8 mouse cellular contexts compared by ENCODE assay signal in genomic region chr5:104339706-104340512, GRCm38 (mm10). TPM values are rescaled to one million over a fixed set of nuclear protein-coding genes. Genes with fewer than 3 reads are reported as not detected.
DNase-seq lines count a peak whose midpoint lies in the region; ATAC-seq lines count a peak whose summit lies in the region.

No protein-coding gene starts in this region.

- DNase-seq in frontal cortex, postnatal 14 days (ENCODE audit: low spot score in 2 of 2), result no peak
- DNase-seq in A20 (ENCODE audit: low read depth, low spot score), result peak; percentile 31
- peak; percentile 25 to 47 for DNase-seq in cerebellum, postnatal 25 days
- peak; percentile 16 to 40 for DNase-seq in heart, postnatal 14 days
- peak; percentile 13 for DNase-seq in retina, adult 2 months (ENCODE audit: low read depth, low spot score)
- DNase-seq in gastrocnemius, adult 8-10 months (ENCODE audit: low spot score in 2 of 2), result no peak

- no peaks in the 10 kb centered on the region for H3K9me3 ChIP-seq in limb, embryonic 12.5 days

- WGBS in limb, embryonic 12.5 days, result 23% methylated on average over 14 of the region's 14 CpGs

- H3K4me3 ChIP-seq in limb, embryonic 12.5 days (replicated peaks), result no peak overlapping the region

- no peaks in the 10 kb centered on the region for H3K4me1 ChIP-seq in limb, embryonic 12.5 days (replicated peaks)

- intact Hi-C loops in heart, postnatal 14 days (cut with DNase I), result loop anchor here (5.0 kb wide), 1 partner anchor 343 kb away; no protein-coding TSS in a partner anchor

- H3K4me2 ChIP-seq in limb, embryonic 12.5 days, result peak overlapping the region; percentile 17; the same call in 1 of the 2 replicates

- no peak overlapping the region; the same call in 1 of the 2 replicates for H3K9ac ChIP-seq in limb, embryonic 12.5 days (replicated peaks)

- 0 out of 2 replicates have a peak, but pooled peaks cover 3% of the 10 kb centered on the region for H3K27me3 ChIP-seq in limb, embryonic 12.5 days

- no peaks in the 10 kb centered on the region for H3K36me3 ChIP-seq in limb, embryonic 12.5 days

- peak; percentile 82 for ATAC-seq in frontal cortex, adult (ENCODE audit: low TSS enrichment)
- ATAC-seq in limb, embryonic 12.5 days (ENCODE audit: insufficient number of reproducible peaks, insufficient read depth, low FRiP score, low TSS enrichment, low read depth), result no peak

- H3K27ac ChIP-seq in limb, embryonic 12.5 days, result no peak overlapping the region

RNA-seq across cellular contexts. Expression of gene Mepe, which starts 14.8 kb away (rescaled TPM):
- not detected for total RNA-seq in heart, postnatal 14 days (2021)
- not detected in 2 replicates for polyA plus RNA-seq in limb, embryonic 12.5 days (2016; fragmentation: Nextera tagmentation; extraction: Ambion mirVana)
- total RNA-seq in gastrocnemius, adult 8-10 months (2022), result not detected

RNA-seq across cellular contexts. Expression of gene Ibsp, which starts 40.9 kb away (rescaled TPM):
- not detected for total RNA-seq in heart, postnatal 14 days (2021)
- 0.86 TPM in 1 of 2 replicates, not detected in the other for polyA plus RNA-seq in limb, embryonic 12.5 days (2016; fragmentation: Nextera tagmentation; extraction: Ambion mirVana)
- total RNA-seq in gastrocnemius, adult 8-10 months (2022), result not detected

Comparison
In these comparisons a context has a peak if more than half of its experiments do, and no peak if none do; other contexts are left out.
1. DNase-seq: peak in A20 (single experiment), cerebellum, postnatal 25 days (2 of 2), heart, postnatal 14 days (2 of 2) and retina, adult 2 months (single experiment); none in frontal cortex, postnatal 14 days (0 of 2) and gastrocnemius, adult 8-10 months (0 of 2).